Comparison of ENCODE assay signal across 35 mouse cellular contexts in genomic region chr7:131467312-131467711, GRCm38 (mm10).
"Had no signal": no experiment of that assay in that cellular context is flagged by ENCODE, and none has a peak within 500 bp of the region (broad histone marks: within the 10 kb centered on the region; RNA-seq: fewer than 3 reads in every experiment).

No protein-coding gene starts in this region.

- H3K4me3 ChIP-seq: heart, embryonic 10.5 days; heart, embryonic 12.5 days; heart, embryonic 13.5 days; heart, embryonic 15.5 days; hindbrain, embryonic 10.5 days; hindbrain, embryonic 12.5 days; hindbrain, embryonic 13.5 days; hindbrain, embryonic 15.5 days; intestine, embryonic 15.5 days; kidney, embryonic 15.5 days; layer of hippocampus, adult 2 months had no signal

- H3K27ac ChIP-seq: heart, embryonic 10.5 days; heart, embryonic 13.5 days; heart, embryonic 15.5 days; hindbrain, embryonic 12.5 days; hindbrain, embryonic 13.5 days; hindbrain, embryonic 14.5 days; hindbrain, embryonic 15.5 days; hindbrain, postnatal 0 days; intestine, embryonic 15.5 days; kidney, embryonic 15.5 days; kidney, postnatal 0 days; layer of hippocampus, adult 2 months had no signal

- H3K9ac ChIP-seq: heart, embryonic 12.5 days; heart, embryonic 13.5 days; heart, embryonic 15.5 days; hindbrain, embryonic 12.5 days; hindbrain, embryonic 13.5 days; hindbrain, embryonic 14.5 days; hindbrain, embryonic 15.5 days; intestine, embryonic 15.5 days; kidney, embryonic 15.5 days had no signal

- ATAC-seq: hindbrain, embryonic 16.5 days; hindbrain, postnatal 0 days; inflammation-experienced regulatory T-cells, adult 6 months; intestine, embryonic 15.5 days; intestine, embryonic 16.5 days; intestine, postnatal 0 days had no signal

- H3K4me1 ChIP-seq: heart, embryonic 10.5 days; heart, embryonic 12.5 days; heart, embryonic 13.5 days; heart, embryonic 15.5 days; intestine, embryonic 15.5 days; kidney, embryonic 15.5 days had no signal

- H3K36me3 ChIP-seq: heart, embryonic 10.5 days; heart, embryonic 12.5 days; heart, embryonic 13.5 days; heart, embryonic 15.5 days; hindbrain, embryonic 10.5 days; hindbrain, embryonic 12.5 days; hindbrain, embryonic 13.5 days; hindbrain, embryonic 15.5 days; intestine, embryonic 15.5 days; kidney, embryonic 15.5 days had no signal

- DNase-seq: heart, postnatal 10 days; heart, postnatal 14 days; heart, postnatal 36 days; heart, postnatal 4 days; kidney, adult 11 months; kidney, adult 18-20 months; kidney, adult 2 months; kidney, adult 8-10 months; kidney, adult 9 months; kidney, postnatal 10 days; kidney, postnatal 14 days; kidney, postnatal 25 days; kidney, postnatal 36 days; kidney, postnatal 4 days; layer of hippocampus, adult 9-11 months; layer of hippocampus, postnatal 36 days had no signal

- H3K4me2 ChIP-seq: heart, embryonic 11.5 days; heart, embryonic 12.5 days; heart, embryonic 13.5 days; heart, embryonic 15.5 days; hindbrain, embryonic 12.5 days; hindbrain, embryonic 13.5 days; hindbrain, embryonic 14.5 days; hindbrain, embryonic 15.5 days; intestine, embryonic 15.5 days; kidney, embryonic 15.5 days had no signal

- H3K9me3 ChIP-seq: heart, embryonic 10.5 days; heart, embryonic 15.5 days; hindbrain, embryonic 12.5 days; hindbrain, embryonic 13.5 days; hindbrain, embryonic 15.5 days; intestine, embryonic 15.5 days; kidney, embryonic 15.5 days had no signal

- H3K27me3 ChIP-seq: heart, embryonic 12.5 days; heart, embryonic 15.5 days; hindbrain, embryonic 15.5 days; intestine, embryonic 15.5 days; kidney, embryonic 15.5 days had no signal
